Mouse (Mus musculus) heart, embryonic 11.5 days (tissue): ENCODE measurements around the gene Gnai3. TPM values are rescaled to one million over a fixed set of nuclear protein-coding genes. Genes with fewer than 3 reads are reported as not detected.
A peak's percentile ranks its signal among the peaks of the same experiment; 100 is the strongest.

Experiments used
- ATAC-seq: fragments of 200-750 bp; cut with Nextera tagmentation; replicated peaks from 2 replicates; pipeline ENCODE4 v1.8.0; 2017; ENCODE audit warnings: moderate library complexity; ENCODE audit not compliant: insufficient number of reproducible peaks, low FRiP score, low TSS enrichment
- H3K27ac ChIP-seq: fragments of 300-500 bp; sonication (generic); 2 replicates; pipeline ENCODE4 v1.5.1; 2014; ENCODE audit warnings: mild to moderate bottlenecking, low read depth, low read length
- H3K27me3 ChIP-seq: fragments of 300-500 bp; sonication (generic); 2 replicates; pipeline ENCODE4 v1.6.1; 2014; ENCODE audit warnings: mild to moderate bottlenecking, low read length, mixed read lengths; ENCODE audit not compliant: control insufficient read depth, insufficient read depth
- H3K36me3 ChIP-seq: fragments of 300-500 bp; sonication (generic); 2 replicates; pipeline ENCODE4 v1.6.1; 2014; ENCODE audit warnings: mild to moderate bottlenecking, low read length, moderate library complexity, mixed read lengths; ENCODE audit not compliant: control insufficient read depth, insufficient read depth
- H3K4me1 ChIP-seq: fragments of 300-500 bp; sonication (generic); 2 replicates; pipeline ENCODE4 v1.6.1; 2014; ENCODE audit warnings: low read length; ENCODE audit not compliant: control insufficient read depth, insufficient read depth
- H3K4me2 ChIP-seq: fragments of 300-500 bp; sonication (generic); 2 replicates; pipeline ENCODE4 v1.6.1; 2014; ENCODE audit warnings: mild to moderate bottlenecking, moderate library complexity
- H3K4me3 ChIP-seq: fragments of 300-500 bp; sonication (generic); 2 replicates; pipeline ENCODE4 v1.5.1; 2014; ENCODE audit warnings: low read depth, low read length
- H3K9ac ChIP-seq: fragments of 300-500 bp; sonication (generic); 2 replicates; pipeline ENCODE4 v1.6.1; 2014; ENCODE audit warnings: mild to moderate bottlenecking, low read depth, low read length, moderate library complexity
- H3K9me3 ChIP-seq: fragments of 300-500 bp; sonication (generic); replicated peaks from 2 replicates; pipeline ENCODE4 v1.6.1; 2016; ENCODE audit warnings: low read length; ENCODE audit not compliant: control insufficient read depth
- WGBS: fragments of 180-500 bp; shearing (Covaris S2); extraction: QIAGEN DNeasy Blood & Tissue Kit; methylation state at CpG from one replicate; pipeline ENCODE4 v1.1.7; 2014; ENCODE audit not compliant: insufficient replicate concordance; 5-methylcytosine and 5-hydroxymethylcytosine counted together
- polyA plus RNA-seq: library from polyadenylated mRNA; unstranded; fragments of >200 nt; fragmentation: Nextera tagmentation; extraction: Ambion mirVana; gene quantifications from 2 replicates; pipeline ENCODE4 v1.2.1, GENCODE M21; 2014

Gene Gnai3
- polyA plus RNA-seq, 1 experiment from 2014 or later: 91.3 TPM

DNA sequence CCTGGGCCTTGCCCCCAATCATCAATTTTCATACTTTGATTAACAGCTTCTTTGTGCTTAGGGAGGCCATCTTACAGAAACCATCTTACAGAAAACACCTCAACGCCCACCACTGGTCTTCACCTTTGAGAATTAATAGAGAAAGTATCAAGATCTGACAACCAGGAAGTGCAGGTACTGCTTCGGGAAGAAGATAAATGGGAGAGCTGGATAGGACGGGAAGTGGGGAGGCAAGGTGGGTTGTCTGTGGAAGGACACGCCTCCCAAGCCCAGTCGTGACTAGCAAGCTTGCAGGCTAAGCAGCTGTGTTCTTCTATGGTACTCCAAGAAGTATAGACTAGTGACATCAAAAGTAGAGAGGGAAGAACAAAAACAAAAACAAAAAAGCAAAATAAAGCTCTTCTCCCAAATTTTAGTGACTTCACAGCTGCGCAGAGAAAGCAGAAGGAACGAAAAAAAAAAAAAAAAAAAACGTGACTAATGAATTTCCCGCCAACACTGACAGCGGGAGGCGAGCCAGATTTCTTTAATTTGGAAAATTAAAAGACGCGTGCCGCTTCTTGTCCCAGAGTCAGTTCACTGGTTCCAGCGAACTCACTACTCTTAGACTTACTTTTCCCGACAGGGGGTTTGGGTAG is 39.6 kb upstream of the Gnai3 start:
- Histone ChIP-seq H3K4me3 (peak overlapping the region; percentile 74), H3K27me3 (peaks cover 21% of the 10 kb centered on the region), H3K4me1 (peaks cover 7% of the 10 kb centered on the region; the same call in 1 of the 2 replicates), H3K9ac (peak overlapping the region; percentile 80; the same call in 1 of the 2 replicates), H3K27ac (no peak overlapping the region), H3K36me3 (no peaks in the 10 kb centered on the region), H3K9me3 (no peaks in the 10 kb centered on the region), H3K4me2 (peak overlapping the region; percentile 88)
- ATAC-seq: no peak
- WGBS: 3% methylated on average over 16 of the region's 16 CpGs

DNA sequence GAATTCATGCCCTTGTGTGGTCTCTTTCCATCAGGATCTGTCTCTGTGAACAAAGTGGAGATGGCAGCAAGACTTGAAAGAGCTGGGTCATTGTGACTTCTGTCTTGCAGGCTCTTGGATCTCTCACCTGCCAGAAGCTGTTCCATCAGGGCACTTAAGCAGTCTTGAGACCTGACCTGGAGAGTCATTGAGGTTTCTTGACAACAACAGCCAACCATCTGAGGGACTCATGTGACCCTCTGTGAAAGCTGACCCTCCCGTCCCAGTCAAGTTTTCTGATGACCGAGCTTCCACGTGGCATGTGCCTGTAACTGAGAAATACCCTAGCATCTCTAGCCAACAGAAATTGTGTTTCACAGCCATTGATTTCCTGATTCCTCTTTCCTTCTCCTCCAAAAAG is 38.8 kb upstream of the Gnai3 start:
- no peak overlapping the region for H3K4me2 ChIP-seq
- H3K4me3 ChIP-seq: no peak overlapping the region
- ATAC-seq: no peak
- peaks cover 21% of the 10 kb centered on the region for H3K27me3 ChIP-seq
- H3K27ac ChIP-seq: no peak overlapping the region
- peaks cover 5% of the 10 kb centered on the region; the same call in 1 of the 2 replicates for H3K4me1 ChIP-seq
- H3K9me3 ChIP-seq: no peaks in the 10 kb centered on the region
- WGBS: 67% methylated on average over 3 of the region's 3 CpGs
- no peaks in the 10 kb centered on the region for H3K36me3 ChIP-seq
- no peak overlapping the region for H3K9ac ChIP-seq

DNA sequence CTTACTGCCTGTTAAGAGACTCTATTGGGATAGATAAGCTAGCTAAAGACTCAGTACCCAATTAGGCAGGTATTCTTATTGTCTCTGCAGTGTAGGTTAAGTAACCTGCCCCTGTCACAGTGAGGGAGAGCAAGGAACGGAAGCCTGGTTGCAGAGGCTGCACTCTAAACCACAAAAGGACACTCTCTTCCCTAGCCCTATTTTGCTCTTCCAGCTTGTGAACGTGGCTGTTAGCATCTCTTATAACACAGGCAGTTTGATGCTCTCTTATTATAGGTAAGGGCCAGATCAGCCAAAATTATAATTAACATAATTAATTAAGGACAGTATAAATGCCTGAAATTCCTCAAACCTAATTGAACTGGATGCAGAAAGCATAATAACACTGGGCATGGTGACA is 34.6 kb upstream of the Gnai3 start:
- Histone ChIP-seq H3K4me1 (no peaks in the 10 kb centered on the region), H3K36me3 (no peaks in the 10 kb centered on the region), H3K9ac (no peak overlapping the region), H3K27me3 (peaks cover 6% of the 10 kb centered on the region), H3K4me3 (no peak overlapping the region), H3K4me2 (no peak overlapping the region), H3K27ac (no peak overlapping the region), H3K9me3 (no peaks in the 10 kb centered on the region)
- ATAC-seq: no peak
- 49% methylated on average over 2 of the region's 2 CpGs for WGBS

DNA sequence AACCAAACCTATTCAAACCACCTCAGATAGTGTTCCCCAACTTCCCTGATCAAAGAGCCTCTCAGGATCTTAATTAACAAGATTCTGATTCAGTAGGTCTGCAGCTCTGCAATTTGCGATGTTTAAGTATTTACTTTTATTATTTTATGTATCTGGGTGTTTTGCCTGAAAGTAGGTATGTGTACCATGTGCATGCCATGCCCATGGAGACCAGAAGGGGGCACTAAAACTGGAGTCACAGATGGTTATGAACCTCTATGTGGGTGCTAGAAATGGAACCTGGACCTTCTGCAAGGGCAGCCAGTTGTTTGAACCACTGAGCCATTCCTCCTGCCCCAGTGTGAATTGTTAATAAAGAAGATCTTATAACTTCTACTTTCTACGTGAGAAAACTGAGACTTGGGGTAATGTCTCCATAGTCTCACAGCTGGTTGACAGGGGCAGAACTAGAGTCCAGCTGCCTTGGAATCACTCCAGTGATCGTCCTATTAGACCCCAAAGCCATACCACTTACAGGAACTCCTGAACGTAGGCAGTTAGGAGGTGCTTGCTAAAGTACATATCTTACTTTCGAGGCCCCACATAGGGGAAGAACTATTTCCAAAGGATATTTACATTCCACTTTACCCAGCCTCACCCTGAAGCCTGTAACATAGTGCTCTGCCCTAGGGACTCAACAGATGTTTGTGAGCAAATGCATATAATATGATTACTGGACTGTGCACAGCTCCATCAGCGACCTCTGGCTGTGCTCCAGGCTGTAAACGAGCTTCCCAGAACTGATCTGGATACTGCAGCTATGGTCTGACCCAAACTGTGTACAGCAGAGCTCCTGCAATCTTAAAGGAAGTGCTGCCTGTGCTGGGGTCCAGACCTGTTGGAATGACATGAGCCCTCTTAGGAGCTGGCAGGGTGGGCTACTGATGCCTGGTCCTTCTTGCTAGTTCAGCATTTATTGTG is 33.1 kb upstream of the Gnai3 start:
- no peak for ATAC-seq
- no peaks in the 10 kb centered on the region for H3K36me3 ChIP-seq
- H3K27ac ChIP-seq: no peak overlapping the region
- WGBS: 80% methylated on average over 7 of the region's 7 CpGs
- H3K4me2 ChIP-seq: no peak overlapping the region
- H3K4me3 ChIP-seq: no peak overlapping the region
- H3K27me3 ChIP-seq: peaks cover 3% of the 10 kb centered on the region; the same call in 1 of the 2 replicates
- no peaks in the 10 kb centered on the region for H3K9me3 ChIP-seq
- no peaks in the 10 kb centered on the region for H3K4me1 ChIP-seq
- H3K9ac ChIP-seq: no peak overlapping the region

DNA sequence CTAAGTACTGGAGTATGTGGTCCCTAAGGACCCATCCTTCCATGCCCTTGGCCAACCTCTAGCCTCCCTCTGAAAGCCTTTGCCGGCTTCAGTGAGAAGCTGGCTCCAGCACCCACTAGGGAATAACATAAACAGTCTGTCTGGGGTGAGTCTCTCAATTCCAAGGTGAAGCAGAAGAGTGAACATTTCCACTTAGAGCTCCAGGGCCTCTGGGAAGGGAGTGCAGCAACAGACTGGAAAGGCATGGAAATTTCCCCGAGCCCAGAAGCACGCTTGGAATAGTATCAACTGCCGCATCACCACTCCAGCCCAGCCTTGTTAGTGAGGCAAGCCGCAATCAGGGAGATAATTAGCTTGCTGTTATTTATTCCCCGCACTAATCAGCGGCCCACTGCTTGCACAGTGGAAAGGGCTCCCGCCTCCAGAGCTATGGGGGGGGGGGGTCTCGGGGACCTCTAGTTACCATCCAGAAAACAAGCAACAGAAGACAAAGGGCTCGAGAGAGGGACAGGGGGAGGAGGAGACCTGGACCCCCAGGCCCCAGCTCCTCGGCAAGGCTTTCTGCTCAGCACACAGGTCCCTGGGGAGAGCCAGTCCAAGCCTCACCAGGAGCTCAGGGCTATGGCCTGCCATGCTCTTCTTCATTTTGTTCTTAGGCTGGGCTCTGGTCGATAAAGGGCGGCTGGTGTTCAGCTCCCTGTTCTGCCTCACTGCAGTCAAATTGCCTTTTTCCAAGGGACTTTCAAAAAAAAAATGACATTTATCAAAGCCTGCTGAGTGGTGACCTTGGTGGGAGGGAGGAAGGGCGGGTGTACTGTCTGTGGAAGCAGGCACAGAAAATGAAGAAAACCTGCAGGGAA is 29.0 kb upstream of the Gnai3 start:
- 27% methylated on average over 14 of the region's 14 CpGs for WGBS
- Histone ChIP-seq H3K27ac (no peak overlapping the region), H3K4me2 (no peak overlapping the region)

DNA sequence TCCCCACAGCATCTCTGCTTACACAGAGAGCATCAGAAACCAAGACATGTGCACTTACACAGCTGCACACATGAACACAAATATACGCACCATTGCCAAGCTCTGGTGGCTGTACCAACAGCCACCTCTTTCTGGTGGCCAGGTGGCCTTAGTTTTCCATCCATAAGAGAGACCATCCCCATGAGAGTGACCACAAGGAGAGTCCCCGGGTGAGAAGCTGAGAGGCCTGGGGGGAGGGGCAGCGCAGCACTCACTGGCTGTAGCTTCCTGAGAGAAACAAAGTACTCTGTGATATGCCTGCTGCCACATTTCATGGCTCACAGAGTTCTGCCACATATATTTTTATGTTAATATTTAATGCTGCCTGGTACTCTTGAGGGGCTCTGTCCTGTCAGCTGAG is 23.3 kb upstream of the Gnai3 start:
- Histone ChIP-seq H3K27ac (no peak overlapping the region), H3K9ac (no peak overlapping the region), H3K36me3 (no peaks in the 10 kb centered on the region), H3K4me2 (no peak overlapping the region), H3K4me1 (peaks cover 4% of the 10 kb centered on the region), H3K27me3 (0 out of 2 replicates have a peak, but pooled peaks cover 3% of the 10 kb centered on the region), H3K4me3 (no peak overlapping the region), H3K9me3 (no peaks in the 10 kb centered on the region)
- WGBS: 40% methylated on average over 3 of the region's 3 CpGs
- no peak for ATAC-seq

More for the DNA sequence above, 29.0 kb upstream of the Gnai3 start:
- no peak for ATAC-seq
- Histone ChIP-seq H3K4me1 (no peaks in the 10 kb centered on the region), H3K4me3 (no peak overlapping the region), H3K36me3 (no peaks in the 10 kb centered on the region), H3K27me3 (peaks cover 3% of the 10 kb centered on the region; the same call in 1 of the 2 replicates), H3K9ac (no peak overlapping the region), H3K9me3 (no peaks in the 10 kb centered on the region)

DNA sequence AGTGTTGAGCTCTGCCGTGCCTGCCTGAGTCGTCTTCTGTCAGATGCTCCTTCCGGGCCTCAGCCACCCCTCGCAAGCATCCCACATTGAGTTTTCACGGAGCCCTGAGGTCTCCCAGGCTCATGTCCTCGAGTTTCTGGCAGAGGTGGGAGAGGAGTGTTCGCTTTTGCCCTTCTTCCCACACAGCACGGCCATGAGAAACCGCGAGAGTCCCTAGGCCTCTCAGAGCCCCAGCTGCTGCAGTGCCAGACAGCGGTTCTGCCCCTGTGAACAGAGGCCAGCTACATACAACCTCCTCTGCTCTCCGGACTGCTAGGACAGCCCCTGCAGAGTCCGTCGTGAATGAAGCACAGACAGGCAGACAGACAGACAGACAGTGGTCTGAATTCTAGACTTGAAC is 21.6 kb upstream of the Gnai3 start:
- H3K27me3 ChIP-seq: 0 out of 2 replicates have a peak, but pooled peaks cover 3% of the 10 kb centered on the region
- peaks cover 4% of the 10 kb centered on the region for H3K4me1 ChIP-seq
- H3K27ac ChIP-seq: no peak overlapping the region
- H3K36me3 ChIP-seq: no peaks in the 10 kb centered on the region
- H3K4me3 ChIP-seq: no peak overlapping the region
- no peak overlapping the region for H3K4me2 ChIP-seq
- ATAC-seq: no peak
- H3K9ac ChIP-seq: no peak overlapping the region
- 52% methylated on average over 14 of the region's 14 CpGs for WGBS
- H3K9me3 ChIP-seq: no peaks in the 10 kb centered on the region
